ENCODE assay signal across 20 mouse cellular contexts in the genomic region with DNA sequence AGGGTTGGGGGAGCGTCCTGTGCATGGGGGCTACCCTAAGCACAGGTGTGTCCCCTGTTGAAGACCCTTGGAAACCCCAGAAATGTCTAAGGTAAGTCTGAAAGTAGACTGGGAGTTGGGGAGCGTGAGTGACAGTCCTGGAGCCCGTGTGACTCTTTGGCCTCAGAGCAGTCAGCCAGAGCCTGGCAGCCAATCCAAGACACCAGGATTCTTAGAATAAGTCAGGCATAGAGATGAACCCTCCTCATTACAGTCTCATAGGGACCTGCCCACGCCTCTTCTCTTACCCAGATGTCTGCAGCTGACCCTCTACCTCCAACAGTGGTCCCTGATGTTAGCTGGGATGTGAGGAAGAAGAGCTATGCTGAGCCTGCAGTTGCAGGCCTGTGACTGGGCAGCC. TPM values are rescaled to one million over a fixed set of nuclear protein-coding genes. Genes with fewer than 3 reads are reported as not detected.
DNase-seq lines count a peak whose midpoint lies in the region; ATAC-seq lines count a peak whose summit lies in the region.
"Had no signal": no experiment of that assay in that cellular context is flagged by ENCODE, and none has a peak within 500 bp of the region (broad histone marks: within the 10 kb centered on the region; RNA-seq: fewer than 3 reads in every experiment).

No protein-coding gene starts in this region.

- no peaks in the 10 kb centered on the region for H3K36me3 ChIP-seq in kidney, embryonic 16.5 days (ENCODE audit: insufficient read depth, low read length)
- no peaks in the 10 kb centered on the region for H3K36me3 ChIP-seq in kidney, embryonic 15.5 days
- no peaks in the 10 kb centered on the region for H3K36me3 ChIP-seq in neural tube, embryonic 13.5 days
- H3K36me3 ChIP-seq: forebrain, embryonic 12.5 days; heart, embryonic 15.5 days; intestine, embryonic 15.5 days; limb, embryonic 12.5 days; liver, embryonic 12.5 days had no signal

- no peak for ATAC-seq in kidney, embryonic 16.5 days (ENCODE audit: low FRiP score, low TSS enrichment)
- peak; percentile 27; the same call in 1 of the 2 replicates for ATAC-seq in kidney, embryonic 15.5 days (replicated peaks; ENCODE audit: low FRiP score)
- ATAC-seq in neural tube, embryonic 13.5 days (ENCODE audit: low read depth): no peak
- ATAC-seq: intestine, embryonic 15.5 days; liver, embryonic 12.5 days had no signal

- H3K4me2 ChIP-seq in kidney, embryonic 16.5 days (replicated peaks; ENCODE audit: low read depth, low read length): no peak overlapping the region
- H3K4me2 ChIP-seq in kidney, embryonic 15.5 days: no peak overlapping the region
- no peak overlapping the region for H3K4me2 ChIP-seq in neural tube, embryonic 13.5 days
- H3K4me2 ChIP-seq: forebrain, embryonic 12.5 days; heart, embryonic 15.5 days; intestine, embryonic 15.5 days; limb, embryonic 12.5 days; liver, embryonic 12.5 days had no signal

- no peaks in the 10 kb centered on the region for H3K9me3 ChIP-seq in kidney, embryonic 16.5 days (ENCODE audit: low read length)
- H3K9me3 ChIP-seq in kidney, embryonic 15.5 days (replicated peaks): no peaks in the 10 kb centered on the region
- no peaks in the 10 kb centered on the region for H3K9me3 ChIP-seq in neural tube, embryonic 13.5 days
- H3K9me3 ChIP-seq: forebrain, embryonic 12.5 days; heart, embryonic 15.5 days; intestine, embryonic 15.5 days; limb, embryonic 12.5 days; liver, embryonic 12.5 days had no signal

- peaks cover 15% of the 10 kb centered on the region; the same call in 1 of the 2 replicates for H3K4me1 ChIP-seq in kidney, embryonic 16.5 days (ENCODE audit: insufficient read depth, low read length)
- peaks cover 15% of the 10 kb centered on the region for H3K4me1 ChIP-seq in kidney, embryonic 15.5 days
- H3K4me1 ChIP-seq in neural tube, embryonic 13.5 days (replicated peaks): peaks cover 16% of the 10 kb centered on the region
- H3K4me1 ChIP-seq: intestine, embryonic 15.5 days; liver, embryonic 12.5 days had no signal

- no peak overlapping the region for H3K9ac ChIP-seq in kidney, embryonic 16.5 days (replicated peaks; ENCODE audit: low read length)
- no peak overlapping the region for H3K9ac ChIP-seq in kidney, embryonic 15.5 days
- H3K9ac ChIP-seq in neural tube, embryonic 13.5 days: no peak overlapping the region
- H3K9ac ChIP-seq: forebrain, embryonic 12.5 days; heart, embryonic 15.5 days; intestine, embryonic 15.5 days; limb, embryonic 12.5 days; liver, embryonic 12.5 days had no signal

- no peak overlapping the region for H3K4me3 ChIP-seq in kidney, embryonic 16.5 days (ENCODE audit: low read length)
- H3K4me3 ChIP-seq in kidney, embryonic 15.5 days (replicated peaks): no peak overlapping the region
- no peak overlapping the region for H3K4me3 ChIP-seq in neural tube, embryonic 13.5 days
- H3K4me3 ChIP-seq: forebrain, embryonic 12.5 days; heart, embryonic 15.5 days; intestine, embryonic 15.5 days; layer of hippocampus, adult 2 months; limb, embryonic 12.5 days; liver, embryonic 12.5 days had no signal

- DNase-seq in kidney, adult 18-20 months: peak; percentile 34
- peak; percentile 44 for DNase-seq in kidney, adult 9 months
- DNase-seq in left cerebral cortex, adult 11 months (ENCODE audit: low spot score): no peak
- no peak for DNase-seq in urinary bladder, adult 2 months (ENCODE audit: low spot score)
- DNase-seq: adrenal gland, adult 2 months; cerebellum, adult 2 months; cerebellum, postnatal 36 days; gastrocnemius, postnatal 36 days; lung, adult 2 months; right cerebral cortex, adult 18-20 months had no signal

- WGBS in kidney, embryonic 16.5 days: 47% methylated on average over 4 of the region's 4 CpGs
- 47% methylated on average over 4 of the region's 4 CpGs for WGBS in kidney, embryonic 15.5 days
- WGBS in neural tube, embryonic 13.5 days: 59% methylated on average over 4 of the region's 4 CpGs

- no peak overlapping the region for H3K27ac ChIP-seq in kidney, embryonic 16.5 days (ENCODE audit: low read length)
- H3K27ac ChIP-seq in kidney, embryonic 15.5 days: no peak overlapping the region
- H3K27ac ChIP-seq in neural tube, embryonic 13.5 days (replicated peaks): 0 out of 2 replicates have a peak overlapping the region, but pooled peaks have one; percentile 33
- H3K27ac ChIP-seq: forebrain, embryonic 12.5 days; heart, embryonic 15.5 days; intestine, embryonic 15.5 days; layer of hippocampus, adult 2 months; limb, embryonic 12.5 days; liver, embryonic 12.5 days; stomach, postnatal 0 days had no signal

- no peaks in the 10 kb centered on the region for H3K27me3 ChIP-seq in kidney, embryonic 16.5 days (ENCODE audit: insufficient read depth, low read length)
- H3K27me3 ChIP-seq in kidney, embryonic 15.5 days: 0 out of 2 replicates have a peak, but pooled peaks cover 4% of the 10 kb centered on the region
- H3K27me3 ChIP-seq in neural tube, embryonic 13.5 days: no peaks in the 10 kb centered on the region
- H3K27me3 ChIP-seq: heart, embryonic 15.5 days; intestine, embryonic 15.5 days had no signal

RNA-seq across cellular contexts. Expression of a gene that starts 19.5 kb away (rescaled TPM):
- 1.4 and 1.5 TPM in 2 replicates for polyA plus RNA-seq in kidney, embryonic 16.5 days (2015; fragmentation: Nextera tagmentation; extraction: Ambion mirVana)
- polyA plus RNA-seq in kidney, embryonic 15.5 days (2015; fragmentation: Nextera tagmentation; extraction: Ambion mirVana): 1.2 and 1.6 TPM in 2 replicates
- polyA plus RNA-seq in neural tube, embryonic 13.5 days (2015; fragmentation: Nextera tagmentation; extraction: Ambion mirVana): 2.8 and 3.1 TPM in 2 replicates
- 0.01 and 0.04 TPM in 2 replicates for polyA plus RNA-seq in urinary bladder, adult 2 months (2012; rRNA removed)
- polyA plus RNA-seq: heart, embryonic 15.5 days; liver, embryonic 12.5 days had no signal

RNA-seq across cellular contexts. Expression of a gene that starts 21.8 kb away (rescaled TPM):
- 4.1 and 4.7 TPM in 2 replicates for polyA plus RNA-seq in kidney, embryonic 16.5 days (2015; fragmentation: Nextera tagmentation; extraction: Ambion mirVana)
- 3.5 and 4.5 TPM in 2 replicates for polyA plus RNA-seq in kidney, embryonic 15.5 days (2015; fragmentation: Nextera tagmentation; extraction: Ambion mirVana)
- polyA plus RNA-seq in neural tube, embryonic 13.5 days (2015; fragmentation: Nextera tagmentation; extraction: Ambion mirVana): 5.3 and 5.7 TPM in 2 replicates
- polyA plus RNA-seq in urinary bladder, adult 2 months (2012; rRNA removed): 2.8 and 4.1 TPM in 2 replicates

RNA-seq across cellular contexts. Expression of a gene that starts 54.9 kb away (rescaled TPM):
- 0.09 TPM in 1 of 2 replicates, not detected in the other for polyA plus RNA-seq in kidney, embryonic 16.5 days (2015; fragmentation: Nextera tagmentation; extraction: Ambion mirVana)
- polyA plus RNA-seq in kidney, embryonic 15.5 days (2015; fragmentation: Nextera tagmentation; extraction: Ambion mirVana): 0.08 TPM in 1 of 2 replicates, not detected in the other
- 0.13 TPM in 1 of 2 replicates, not detected in the other for polyA plus RNA-seq in neural tube, embryonic 13.5 days (2015; fragmentation: Nextera tagmentation; extraction: Ambion mirVana)
- 0.03 TPM in 2 replicates for polyA plus RNA-seq in urinary bladder, adult 2 months (2012; rRNA removed)
- polyA plus RNA-seq: adrenal gland, adult 2 months; cerebellum, adult 2 months; forebrain, embryonic 12.5 days had no signal

Comparison
In these comparisons a context has a peak if more than half of its experiments do, and no peak if none do; other contexts are left out.
1. DNase-seq: peak in kidney, adult 18-20 months (single experiment) and kidney, adult 9 months (single experiment); none in left cerebral cortex, adult 11 months (single experiment) and urinary bladder, adult 2 months (single experiment).